Mouse (Mus musculus) mouse trophoblast stem cell (cell line): ENCODE results near the gene Atp2b2.

Source experiments
- in situ Hi-C, 2 experiments: fragments of 300-500 bp; cut with MseI, MboI; formaldehyde crosslinking; loops; 2 replicates in 1 of 2; 3 replicates in 1 of 2; pipeline ENCODE4 v1.15.1; 2025

Gene Atp2b2

DNA sequence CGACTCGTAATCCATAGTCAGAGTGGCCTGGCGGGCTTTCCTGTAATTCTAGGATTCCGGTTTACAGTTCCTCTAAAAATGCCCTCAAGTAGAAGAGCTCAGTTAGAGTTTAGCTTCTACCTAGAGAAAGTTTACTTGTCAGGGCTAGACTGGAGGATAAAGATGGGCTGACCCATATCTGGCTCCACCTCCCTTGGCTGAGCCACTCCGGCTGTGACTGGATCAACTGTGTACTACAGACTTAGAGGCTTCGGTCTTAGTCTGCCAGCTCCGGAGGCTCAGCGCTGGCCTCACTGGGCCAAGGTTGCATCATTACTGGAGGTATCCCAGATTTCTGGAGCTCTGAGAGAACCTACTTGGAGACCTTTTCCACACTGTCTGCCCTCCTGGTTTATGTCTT lies 94.9 kb downstream of the Atp2b2 start:
- in situ Hi-C loops, result no loop called here

DNA sequence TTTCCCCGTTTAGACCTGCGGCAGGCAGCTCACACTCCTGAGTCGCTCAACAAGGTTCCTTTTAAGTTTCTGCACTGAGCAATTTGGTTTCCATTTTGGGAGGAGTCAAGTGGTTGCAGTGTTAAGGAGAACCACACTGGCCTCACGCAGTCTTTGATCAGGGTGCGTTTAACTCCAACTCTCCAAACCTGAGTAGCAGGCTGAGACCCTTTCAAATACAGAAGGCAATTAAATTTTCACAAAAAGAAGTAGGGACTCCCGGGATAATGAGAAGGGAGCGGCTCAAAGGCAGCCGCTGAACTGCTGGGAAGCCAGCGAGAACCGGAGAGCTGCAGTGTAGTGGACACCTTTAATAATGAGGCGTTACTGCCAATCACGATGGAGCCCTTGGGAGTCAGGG lies 100.1 kb downstream of the Atp2b2 start:
- in situ Hi-C loops, result no loop called here

DNA sequence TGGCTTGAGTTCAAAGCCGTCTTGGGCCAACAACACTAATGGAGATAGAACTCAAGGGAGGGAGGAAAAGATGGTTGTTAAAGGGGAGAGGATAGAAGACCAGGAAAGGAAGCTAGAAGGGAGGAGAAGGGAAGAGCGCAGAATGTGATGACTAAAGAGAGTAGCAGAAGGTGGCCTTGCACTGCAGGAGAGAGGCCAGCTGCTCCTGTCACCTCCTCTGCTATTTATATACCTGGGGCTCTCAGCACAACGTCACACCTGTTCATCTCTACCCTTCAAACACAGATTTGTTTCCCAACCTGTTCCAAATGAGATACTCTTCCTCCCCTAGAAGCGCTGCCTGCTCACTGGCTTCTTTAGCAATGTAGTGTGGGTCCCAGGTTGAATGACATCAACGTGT lies 101.1 kb downstream of the Atp2b2 start:
- in situ Hi-C loops, result no loop called here

DNA sequence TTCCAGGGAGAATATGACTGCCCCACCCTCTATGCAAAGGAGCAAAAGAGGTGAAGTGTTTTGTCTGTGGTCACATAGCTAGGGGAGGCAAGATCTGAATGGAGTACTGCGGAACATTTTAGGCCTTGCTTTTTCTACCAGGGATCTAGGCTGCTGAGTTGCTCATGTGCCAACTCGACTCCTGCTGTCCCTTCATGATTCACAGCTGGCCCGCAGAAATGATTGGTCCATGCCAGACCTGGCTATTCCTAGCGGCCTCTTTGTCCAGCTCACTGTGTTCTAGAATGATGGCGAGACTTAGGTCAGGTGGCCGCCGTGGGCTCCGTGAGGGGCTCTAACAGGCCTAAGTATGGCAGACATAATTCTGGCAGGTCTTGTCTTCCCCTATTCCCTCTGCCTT lies 103.0 kb downstream of the Atp2b2 start:
- in situ Hi-C loops, result no loop called here

DNA sequence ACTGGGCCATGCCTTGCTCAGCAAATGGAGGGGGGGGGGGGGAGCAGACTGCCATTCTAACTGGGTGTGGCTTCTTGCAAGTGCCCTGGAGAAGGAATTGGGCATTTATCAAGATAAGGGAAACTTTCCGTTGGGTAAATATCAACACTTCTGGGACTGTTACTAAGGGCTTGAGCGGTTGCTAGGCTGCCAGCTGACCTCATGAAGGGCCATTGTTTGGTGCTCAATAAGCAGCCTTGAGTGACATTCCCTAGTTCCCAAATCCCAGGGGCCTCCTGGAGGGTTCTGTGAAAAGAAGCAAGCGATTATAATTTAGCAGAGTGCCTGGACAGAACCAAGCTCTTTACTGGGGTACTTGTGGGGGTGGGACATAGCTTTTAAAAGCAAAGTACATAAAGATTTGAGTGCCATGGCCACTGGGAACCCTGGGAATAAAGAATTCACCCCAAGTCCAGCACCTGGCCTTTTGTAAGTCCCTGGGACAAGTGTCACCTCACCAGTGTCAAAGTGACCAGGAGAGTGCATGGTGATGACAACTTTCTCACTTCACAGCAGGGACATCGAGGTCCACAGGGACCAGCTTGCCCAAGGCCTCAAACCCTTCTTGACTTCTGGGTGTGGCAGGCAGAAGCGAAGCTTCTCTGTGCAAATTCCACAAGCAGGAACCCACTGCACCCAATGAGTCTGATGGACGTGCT lies 105.5 kb downstream of the Atp2b2 start:
- in situ Hi-C loops, result no loop called here

DNA sequence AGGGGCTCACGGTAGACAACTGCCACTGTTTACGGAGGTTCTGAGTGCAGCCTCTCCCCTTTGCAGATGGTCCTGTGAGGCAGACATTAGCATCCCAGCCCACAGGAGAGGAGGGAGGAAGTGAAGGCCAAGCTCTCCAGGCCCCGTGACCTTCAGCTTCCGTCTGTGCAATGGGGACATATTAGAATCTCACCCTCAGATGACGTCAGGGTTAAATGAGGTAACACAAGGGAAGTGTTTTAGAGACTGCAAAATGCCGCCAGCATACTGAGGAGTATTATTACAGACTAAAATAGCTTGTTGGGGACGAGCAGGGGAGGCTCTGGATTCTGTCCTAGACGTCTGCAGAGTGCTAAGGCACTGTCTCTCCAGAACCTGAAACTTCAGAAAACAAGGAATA lies 106.3 kb downstream of the Atp2b2 start:
- in situ Hi-C loops, result no loop called here

DNA sequence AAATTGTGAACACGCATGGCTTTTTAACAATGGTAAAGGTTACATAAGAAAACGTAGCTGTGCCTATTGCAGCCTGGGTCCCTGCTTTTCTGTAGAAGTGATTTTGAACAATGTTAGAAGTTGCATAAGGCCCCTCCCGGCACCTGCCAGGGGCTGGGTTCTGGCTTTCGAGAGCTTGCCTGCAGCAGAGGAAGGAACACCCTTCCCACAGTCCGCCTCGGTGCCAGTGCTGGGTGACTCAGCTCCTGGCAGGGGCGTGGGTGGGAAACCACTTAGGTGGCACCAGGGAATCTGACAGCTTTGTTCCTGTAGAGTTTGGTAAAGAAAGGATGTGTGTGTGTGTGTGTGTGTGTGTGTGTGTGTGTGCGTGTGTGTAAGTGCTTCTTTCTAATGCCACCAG lies 107.7 kb downstream of the Atp2b2 start:
- in situ Hi-C loops, result no loop called here

DNA sequence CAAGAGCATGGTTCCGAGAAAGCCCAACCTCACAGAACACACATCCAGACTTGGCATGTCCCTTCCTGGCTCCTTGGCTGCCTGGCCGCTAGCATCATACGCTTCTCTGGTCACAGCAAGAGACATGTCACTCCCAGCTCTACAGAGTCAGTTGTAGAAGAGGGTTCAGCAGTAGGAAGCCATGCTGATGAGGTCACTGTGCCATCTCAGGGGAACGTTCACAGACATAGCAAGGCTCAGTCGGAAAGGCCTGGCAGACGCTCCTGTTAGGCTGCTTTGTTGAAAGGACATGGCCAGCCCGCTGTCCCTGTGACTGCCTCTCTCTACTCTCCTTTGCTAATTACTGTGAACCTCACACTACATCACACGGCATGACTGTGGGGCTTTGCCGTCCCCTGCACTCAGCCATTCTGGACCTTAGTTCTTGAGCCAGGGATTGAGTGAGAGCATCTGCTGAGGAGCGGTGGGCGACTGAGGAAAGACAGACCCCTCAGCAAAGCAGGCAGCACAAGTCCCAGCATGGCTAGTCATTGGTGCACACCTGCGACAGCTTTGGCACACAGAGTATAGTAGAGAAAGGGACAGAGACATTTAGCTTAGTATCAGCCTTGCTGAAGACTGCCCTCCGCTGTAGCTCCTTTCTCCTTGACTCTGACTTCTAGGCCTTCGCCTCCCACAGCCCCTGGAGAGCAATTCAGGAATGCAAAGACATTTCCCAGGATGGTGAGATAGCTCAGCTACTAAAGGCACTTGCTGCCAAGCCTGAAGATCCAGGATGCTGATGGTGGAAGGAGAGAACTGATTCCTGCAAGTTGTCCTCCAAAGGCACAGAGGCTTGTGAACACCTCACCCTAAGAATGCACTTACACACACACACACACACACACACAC lies 108.9 kb downstream of the Atp2b2 start:
- in situ Hi-C loops, result no loop called here

DNA sequence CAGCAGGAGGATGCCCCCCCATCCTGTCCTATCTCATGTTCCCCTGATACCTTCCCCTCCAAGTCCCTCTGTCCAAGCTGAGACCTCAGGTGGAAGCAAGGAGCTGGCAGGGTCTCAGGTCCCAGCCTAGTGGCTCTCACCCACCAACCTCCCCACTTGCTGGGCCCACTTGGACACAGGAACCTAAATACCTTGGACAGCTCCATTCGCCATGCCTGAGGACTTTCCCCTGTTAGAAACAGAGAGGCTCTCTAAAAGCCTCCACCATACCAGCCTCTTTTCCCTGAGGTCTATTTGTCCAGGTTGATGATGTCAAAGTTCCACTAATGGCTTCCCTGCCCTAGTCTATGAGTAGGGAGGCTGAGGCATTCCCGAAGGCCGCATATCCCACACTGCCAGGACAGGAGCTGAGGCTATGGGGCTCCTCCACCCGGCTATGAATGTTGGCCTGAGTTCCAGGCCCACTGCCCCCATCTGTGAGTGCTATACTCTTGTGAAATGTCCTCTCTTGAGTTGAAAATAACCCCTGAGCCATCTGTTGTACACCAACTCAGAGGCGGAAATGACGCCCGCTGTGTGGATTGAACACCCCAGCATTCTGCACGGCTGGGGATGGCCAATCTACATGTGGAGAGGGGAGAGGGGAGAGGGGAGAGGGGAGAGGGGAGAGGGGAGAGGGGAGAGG lies 113.1 kb downstream of the Atp2b2 start:
- in situ Hi-C loops, result no loop called here

DNA sequence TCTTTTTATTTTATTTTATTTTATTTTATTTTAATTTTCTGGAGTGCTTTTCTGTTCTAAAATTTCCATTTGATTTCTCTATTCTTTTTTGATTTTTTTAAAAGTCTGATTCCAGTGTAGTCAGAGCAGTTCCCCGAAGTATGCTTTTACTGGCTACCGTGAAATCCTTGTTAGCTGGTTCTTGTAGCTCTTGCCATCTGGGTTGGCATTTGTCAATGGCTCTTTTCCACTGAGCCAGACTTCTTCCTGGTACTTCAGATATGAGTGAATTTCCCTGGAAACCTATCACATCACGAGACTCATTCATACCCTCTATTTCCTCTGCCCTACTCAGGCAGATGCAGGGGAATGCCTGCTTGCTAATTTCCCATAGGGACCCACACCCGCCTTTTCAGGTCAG lies 119.2 kb downstream of the Atp2b2 start:
- in situ Hi-C loops, result no loop called here

DNA sequence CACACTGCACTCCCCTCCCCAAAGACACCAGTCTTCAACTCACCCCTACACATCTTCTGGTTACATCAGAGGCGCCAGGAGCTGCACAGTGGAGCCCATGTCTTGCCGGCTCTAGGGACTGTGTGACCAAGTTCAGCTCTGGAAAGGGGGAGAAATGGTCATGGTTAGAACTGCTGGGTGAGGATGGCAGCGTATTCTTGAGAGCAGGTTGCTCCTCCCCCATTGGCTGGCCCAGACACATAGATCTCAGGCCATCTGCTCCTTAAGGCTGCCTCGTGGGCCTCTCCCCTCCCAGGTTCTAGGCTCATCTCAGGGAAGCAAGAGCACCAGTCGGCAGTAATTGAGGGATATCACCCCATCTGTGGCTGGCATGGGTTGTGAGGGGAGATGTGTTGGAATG lies 121.9 kb downstream of the Atp2b2 start:
- in situ Hi-C loops, result no loop called here

DNA sequence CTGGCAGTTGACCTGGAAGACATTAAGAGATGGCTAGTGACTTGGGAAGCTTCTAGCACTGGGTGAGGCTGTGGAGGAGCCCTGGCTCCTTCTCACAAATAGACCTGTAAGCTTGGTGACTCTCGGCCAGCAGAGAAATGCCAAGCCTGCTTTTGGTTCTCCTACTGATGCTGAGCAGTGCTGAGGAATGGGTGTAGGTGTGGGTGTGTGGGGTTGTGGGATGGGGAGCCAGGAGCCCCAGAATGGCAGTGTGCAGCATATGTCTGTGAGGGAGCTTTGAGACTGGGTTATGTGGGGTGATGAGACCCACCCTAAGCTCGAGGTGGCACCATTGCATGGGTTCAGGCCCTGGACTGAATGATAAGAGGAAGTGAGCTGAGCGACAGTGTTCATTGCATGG lies 129.7 kb downstream of the Atp2b2 start:
- in situ Hi-C loops, result no loop called here

DNA sequence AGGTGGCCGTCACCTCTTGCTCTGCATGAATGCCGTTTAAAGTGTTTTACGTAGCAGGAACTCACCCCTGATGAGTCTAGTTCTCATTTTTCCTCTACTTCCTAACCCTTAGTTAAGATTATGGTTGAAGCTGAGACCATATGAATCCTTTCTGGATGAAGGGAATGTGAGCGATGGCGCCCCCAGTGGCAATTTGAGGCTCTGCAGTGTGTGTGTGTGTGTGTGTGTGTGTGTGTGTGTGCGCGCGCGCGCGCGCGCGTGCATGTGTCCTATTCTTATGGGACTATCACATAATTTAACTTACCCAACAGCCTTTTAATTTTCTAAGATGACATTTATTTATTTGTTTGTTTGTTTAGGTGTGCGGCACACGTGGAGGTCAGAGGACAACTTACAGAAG lies 131.3 kb downstream of the Atp2b2 start:
- in situ Hi-C loops, result no loop called here

DNA sequence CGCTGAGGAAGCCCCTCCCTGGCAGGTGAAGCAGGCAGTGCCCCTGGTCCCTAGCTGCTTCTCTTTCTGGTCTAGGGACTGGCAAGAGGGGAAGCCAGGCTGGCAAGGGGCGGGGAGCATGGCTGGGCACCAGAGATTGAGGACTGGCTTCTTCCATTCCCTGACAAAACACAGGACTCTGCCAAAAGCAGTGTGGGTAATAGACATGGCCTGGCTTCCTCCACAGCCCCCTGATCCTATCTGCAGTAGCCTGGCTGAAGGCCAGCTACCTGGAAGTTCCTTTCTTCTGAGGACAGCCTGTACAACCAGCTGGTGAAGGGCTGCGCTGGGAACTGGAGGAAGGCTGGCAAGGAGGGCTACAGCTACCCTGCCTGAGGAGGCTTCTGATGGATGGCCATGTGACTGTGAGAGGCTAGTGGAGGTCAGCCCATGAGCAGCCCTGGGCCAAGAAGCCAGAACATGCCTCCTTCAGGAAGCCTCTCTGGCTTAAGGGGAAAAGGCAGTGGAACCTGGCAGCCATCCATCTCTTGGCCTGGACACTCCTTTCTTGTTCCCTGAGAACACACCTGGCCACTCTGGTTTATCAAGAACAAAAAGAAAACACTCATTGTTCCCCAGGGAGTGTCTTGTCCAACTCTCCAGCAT lies 131.9 kb downstream of the Atp2b2 start:
- in situ Hi-C loops, result no loop called here

DNA sequence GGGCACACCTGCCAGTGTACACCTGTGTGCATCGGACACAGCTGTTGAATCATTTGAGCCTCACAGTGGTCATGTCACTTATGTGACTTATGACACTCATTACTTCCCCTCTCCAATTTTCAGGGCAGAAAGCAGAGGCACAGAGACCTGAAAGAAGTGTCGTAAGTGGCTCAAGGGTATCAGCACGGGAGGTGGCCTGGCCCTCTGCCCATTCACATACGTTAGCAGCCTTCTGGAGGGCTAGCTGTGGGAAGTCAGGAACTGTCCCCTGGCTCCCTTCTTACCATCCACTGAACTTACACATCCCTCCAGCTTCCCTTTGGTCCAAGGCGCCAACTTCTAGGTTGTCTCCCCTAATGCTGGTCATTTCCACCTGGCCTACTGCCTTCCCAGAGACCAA lies 132.6 kb downstream of the Atp2b2 start:
- in situ Hi-C loops, result no loop called here

DNA sequence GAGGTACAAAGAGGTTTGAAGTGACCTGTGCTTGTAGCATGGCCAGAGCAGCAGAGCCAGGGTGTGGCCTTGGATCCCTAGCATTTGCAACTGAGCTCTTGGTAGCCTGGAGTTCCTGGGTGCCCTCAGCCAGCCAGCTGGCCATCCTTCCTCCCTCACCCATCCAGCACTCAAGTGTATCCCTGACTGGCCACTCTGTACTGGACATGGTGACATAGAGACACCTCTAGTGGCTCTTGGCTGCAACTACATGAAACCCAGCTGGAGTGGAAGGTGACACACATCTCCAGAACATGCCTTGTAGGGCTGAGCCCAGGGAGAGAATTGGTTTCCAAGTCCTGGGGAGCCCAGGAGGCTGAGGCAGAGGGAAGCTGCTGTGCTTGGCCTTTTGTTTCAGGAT lies 134.3 kb downstream of the Atp2b2 start:
- in situ Hi-C loops, result no loop called here

DNA sequence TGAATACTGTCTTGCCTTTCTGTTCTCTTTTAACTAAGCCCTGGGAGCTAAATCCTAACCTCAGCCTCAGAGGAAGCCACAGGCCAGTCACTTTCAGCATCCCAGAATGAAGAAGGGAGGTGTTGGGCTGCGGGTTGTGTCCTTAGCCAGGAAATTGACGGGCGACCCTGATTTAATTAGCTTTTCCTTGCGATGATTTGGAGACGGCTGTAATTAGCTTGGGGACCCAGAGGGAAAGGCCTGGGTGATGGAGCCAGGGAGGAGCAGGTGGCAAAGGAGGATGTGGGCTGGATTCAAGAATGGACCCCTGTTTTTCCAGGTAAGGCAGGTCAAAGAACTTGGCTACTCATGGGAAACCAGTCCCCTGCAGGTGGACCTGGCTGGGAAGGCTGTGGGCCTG lies 138.0 kb downstream of the Atp2b2 start:
- in situ Hi-C loops, result no loop called here

DNA sequence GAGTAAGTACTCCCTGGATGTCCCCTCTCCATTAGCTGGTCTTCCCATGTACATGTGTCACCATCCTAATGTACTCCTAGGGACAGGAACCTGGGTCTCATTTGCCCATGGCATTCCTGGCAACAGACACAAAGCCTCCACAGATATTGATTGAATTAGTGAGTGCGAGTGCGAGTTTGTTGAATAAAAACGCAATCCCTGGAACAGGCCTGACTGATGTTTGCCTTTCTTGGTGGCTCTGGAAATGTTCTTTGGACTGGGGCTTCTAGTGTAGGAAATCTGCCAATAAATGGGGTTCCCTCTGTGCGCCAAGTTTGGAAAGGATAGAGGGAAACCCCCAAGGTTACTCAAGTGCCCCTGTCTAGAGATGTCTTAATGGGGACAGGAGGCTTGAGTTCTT lies 146.4 kb downstream of the Atp2b2 start:
- in situ Hi-C loops, result no loop called here

DNA sequence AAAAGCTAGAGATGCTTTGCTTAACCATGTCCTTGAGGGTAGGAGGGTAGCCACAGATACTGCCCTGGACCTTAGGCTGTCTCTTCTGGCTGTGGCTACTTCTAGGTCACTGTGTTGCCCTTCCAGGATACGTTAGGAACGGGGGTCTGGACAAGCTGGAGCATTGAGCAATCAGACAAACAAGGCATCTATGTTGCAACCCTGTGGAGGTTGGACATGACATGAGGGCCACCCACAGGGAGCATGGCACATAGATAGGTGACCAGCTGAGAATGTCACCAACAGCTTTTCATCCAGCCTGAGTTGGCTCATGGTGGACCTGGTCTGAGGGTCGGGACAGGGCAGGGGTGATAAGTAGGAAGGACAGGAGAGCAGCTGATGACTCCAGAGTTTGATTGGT lies 148.4 kb downstream of the Atp2b2 start:
- in situ Hi-C loops, result no loop called here

DNA sequence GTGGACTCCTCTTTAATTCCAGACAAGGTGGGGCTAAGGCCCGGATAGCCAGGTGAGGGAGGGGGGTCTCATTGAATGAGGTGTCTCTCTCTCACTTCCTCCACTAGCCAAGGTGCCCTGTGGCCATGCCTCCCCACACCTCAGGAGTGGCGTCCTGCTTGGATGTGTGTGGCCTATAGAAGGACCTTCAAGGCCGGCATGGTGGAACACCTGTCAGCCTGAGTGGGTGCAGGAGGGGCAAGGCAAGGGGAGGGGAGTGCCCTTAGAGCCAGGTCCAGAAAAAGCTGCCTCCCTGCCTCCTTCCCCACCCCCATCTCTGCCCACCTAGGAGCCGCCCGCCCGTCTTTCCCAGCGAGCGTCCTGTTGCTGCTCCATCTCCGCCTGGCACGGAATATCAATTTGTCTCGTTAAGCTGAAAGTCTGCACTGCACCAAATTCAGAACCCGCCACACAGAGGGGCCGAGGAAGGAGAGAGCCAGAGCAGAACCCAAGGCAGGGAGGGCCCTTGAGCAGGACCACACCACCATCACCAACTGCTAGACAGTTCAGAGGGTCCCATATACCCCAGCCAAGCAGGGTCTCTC lies 150.2 kb downstream of the Atp2b2 start:
- in situ Hi-C loops, result no loop called here

DNA sequence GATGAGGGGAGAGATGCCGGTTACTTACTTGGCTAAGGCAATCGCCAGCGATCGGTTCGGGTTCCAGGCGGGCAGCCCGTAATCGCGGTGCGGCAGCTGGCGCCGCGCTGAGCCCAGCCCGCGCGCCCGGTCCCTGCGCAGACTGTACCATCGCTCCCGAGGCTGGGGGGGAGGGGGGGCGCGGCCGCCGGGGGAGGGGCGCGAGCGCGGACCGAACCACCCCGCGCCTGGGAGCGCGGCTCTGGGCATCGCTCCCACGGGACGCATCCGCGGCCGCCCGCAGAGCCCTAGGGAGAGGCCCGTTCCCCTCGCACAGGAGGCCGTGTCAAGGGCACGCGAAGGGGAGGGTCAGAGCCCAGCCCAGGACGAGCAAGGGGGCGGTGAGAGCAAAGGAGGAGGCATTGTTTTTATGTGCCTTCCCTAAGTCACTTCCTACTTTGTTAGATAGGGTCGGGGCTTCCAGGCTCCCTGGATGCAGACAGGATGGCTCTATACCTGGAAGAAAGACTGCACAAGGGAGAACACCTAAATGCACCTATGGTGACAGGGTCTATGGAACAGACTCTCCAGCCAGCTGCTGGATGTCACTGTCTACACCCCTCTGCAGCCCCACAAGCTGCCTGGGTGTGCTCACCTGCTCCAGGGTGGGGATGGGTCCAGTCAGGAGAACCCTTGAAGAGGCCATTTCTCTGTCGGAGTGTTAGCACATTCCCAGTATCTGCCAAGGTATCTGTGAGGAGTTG lies 151.0 kb downstream of the Atp2b2 start:
- in situ Hi-C loops, result no loop called here
